Mouse (Mus musculus) brain, adult 2 months (tissue): Measurements from ENCODE around the gene Dusp7.

Source experiments
- DNase-seq: peaks from one replicate; pipeline ENCODE4 v3.0.0; 2011; ENCODE audit warnings: low read depth, low spot score

Dusp7 gene

GRCm38 (mm10) chr9:106354810-106355209, 13.6 kb upstream of the Dusp7 start:
- DNase-seq = no peak

GRCm38 (mm10) chr9:106355217-106355974, 13.0 kb upstream of the Dusp7 start:
- DNase-seq = no peak

- no peak for DNase-seq
These were observed 12.5 kb upstream of the Dusp7 start for GRCm38 (mm10) chr9:106355975-106356286.

GRCm38 (mm10) chr9:106356323-106356844, 12.0 kb upstream of the Dusp7 start:
- no peak for DNase-seq

GRCm38 (mm10) chr9:106357167-106357566, 11.3 kb upstream of the Dusp7 start:
- DNase-seq = no peak

- no peak for DNase-seq
These were observed 9.1 kb upstream of the Dusp7 start for GRCm38 (mm10) chr9:106359297-106359696.

- no peak for DNase-seq
These were observed 7.3 kb upstream of the Dusp7 start for GRCm38 (mm10) chr9:106361140-106361539.

GRCm38 (mm10) chr9:106365333-106365732, 3.1 kb upstream of the Dusp7 start:
- DNase-seq = no peak

- DNase-seq = no peak
These were observed 2.2 kb upstream of the Dusp7 start for GRCm38 (mm10) chr9:106366188-106366587.

- no peak for DNase-seq
These were observed 1.4 kb upstream of the Dusp7 start for GRCm38 (mm10) chr9:106367001-106367400.

- DNase-seq = peak; percentile 99
These were observed 780 bp upstream of the Dusp7 start for GRCm38 (mm10) chr9:106367592-106368111.

- peak; percentile 87 for DNase-seq
These were observed 534 bp downstream of the Dusp7 start for GRCm38 (mm10) chr9:106368831-106369501.

GRCm38 (mm10) chr9:106369801-106370485, 1.5 kb downstream of the Dusp7 start:
- DNase-seq = peak; percentile 75

- DNase-seq = no peak
These were observed 2.4 kb downstream of the Dusp7 start for GRCm38 (mm10) chr9:106370620-106371383.

GRCm38 (mm10) chr9:106371384-106371671, 2.9 kb downstream of the Dusp7 start:
- peak; percentile 87 for DNase-seq

GRCm38 (mm10) chr9:106371776-106372175, 3.3 kb downstream of the Dusp7 start:
- peak; percentile 83 for DNase-seq

- DNase-seq = no peak
These were observed 4.3 kb downstream of the Dusp7 start for GRCm38 (mm10) chr9:106372431-106373412.

- no peak for DNase-seq
These were observed 5.5 kb downstream of the Dusp7 start for GRCm38 (mm10) chr9:106373973-106374372.

GRCm38 (mm10) chr9:106377247-106377646, 8.8 kb downstream of the Dusp7 start:
- peak; percentile 86 for DNase-seq

- no peak for DNase-seq
These were observed 9.6 kb downstream of the Dusp7 start for GRCm38 (mm10) chr9:106378045-106378444.
